27 mouse cellular contexts compared by ENCODE assay signal in genomic region chr7:110314401-110314890, GRCm38 (mm10).
DNase-seq lines count a peak whose midpoint lies in the region; TF ChIP-seq lines count a peak whose summit lies in the region.
"Had no signal": no experiment of that assay in that cellular context is flagged by ENCODE, and none has a peak within 500 bp of the region (broad histone marks: within the 10 kb centered on the region; RNA-seq: fewer than 3 reads in every experiment).

No protein-coding gene starts in this region.

- no peak overlapping the region for H3K4me3 ChIP-seq in gastrocnemius, adult 2 months
- no peak overlapping the region for H3K4me3 ChIP-seq in cerebellum, adult 2 months (replicated peaks; ENCODE audit: insufficient read depth, low read depth, low read length)
- H3K4me3 ChIP-seq: embryonic facial prominence, embryonic 13.5 days; forebrain, embryonic 10.5 days; intestine, embryonic 15.5 days; lung, embryonic 15.5 days; midbrain, embryonic 12.5 days; myocyte; neural tube, embryonic 12.5 days had no signal

- WGBS in cerebellum, adult 2 months, result 26% methylated on average over 7 of the region's 7 CpGs

- no peak for TF ChIP-seq POLR2A in cerebellum, adult 2 months (IDR thresholded peaks at IDR 0.05; ENCODE audit: borderline replicate concordance, insufficient read depth, low read length)

- peak; percentile 62 for DNase-seq in gastrocnemius, adult 2 months
- DNase-seq in gastrocnemius, postnatal 10 days, result no peak
- DNase-seq in brain, adult 2 months (ENCODE audit: low read depth, low spot score), result peak; percentile 86
- DNase-seq in cerebellum, adult 2 months, result peak; percentile 64 to 84
- DNase-seq in cerebellum, postnatal 14 days, result peak; percentile 79 to 81
- DNase-seq in c-Kit-positive CD71-positive TER-119-positive erythroid progenitor cells, embryonic 14.5 days (ENCODE audit: low spot score), result no peak
- no peak for DNase-seq in heart, postnatal 25 days (ENCODE audit: low spot score)
- no peak for DNase-seq in adrenal gland, postnatal 4 days (ENCODE audit: low spot score in 2 of 2)
- DNase-seq: adrenal gland, adult 8-10 months; heart, postnatal 14 days; kidney, adult 9 months; kidney, postnatal 14 days; liver; lung, postnatal 36 days; right cerebral cortex, adult 18-20 months; spleen, adult 18-20 months; thymus, adult 18-20 months; thymus, postnatal 25 days had no signal

- intact Hi-C loops in gastrocnemius, adult 2 months (cut with DNase I), result no loop called here
- intact Hi-C loops in heart, postnatal 25 days (cut with DNase I), result no loop called here

- peak overlapping the region; percentile 32 for H3K27ac ChIP-seq in gastrocnemius, adult 2 months
- no peak overlapping the region for H3K27ac ChIP-seq in cerebellum, adult 2 months (ENCODE audit: insufficient read depth, low read length)
- H3K27ac ChIP-seq: embryonic facial prominence, embryonic 13.5 days; forebrain, embryonic 10.5 days; hindbrain, postnatal 0 days; intestine, embryonic 15.5 days; liver, embryonic 14.5 days; lung, embryonic 15.5 days; midbrain, embryonic 12.5 days; neural tube, embryonic 12.5 days had no signal

- H3K27me3 ChIP-seq in cerebellum, adult 2 months (ENCODE audit: control insufficient read depth, insufficient read depth, low read length), result no peaks in the 10 kb centered on the region
- H3K27me3 ChIP-seq: embryonic facial prominence, embryonic 13.5 days; intestine, embryonic 15.5 days; lung, embryonic 15.5 days; midbrain, embryonic 12.5 days; neural tube, embryonic 12.5 days had no signal

- H3K4me1 ChIP-seq in cerebellum, adult 2 months (ENCODE audit: control insufficient read depth, insufficient read depth, low read length), result peaks cover 9% of the 10 kb centered on the region
- H3K4me1 ChIP-seq: embryonic facial prominence, embryonic 13.5 days; intestine, embryonic 15.5 days; lung, embryonic 15.5 days; midbrain, embryonic 12.5 days; neural tube, embryonic 12.5 days had no signal

- no peak for TF ChIP-seq CTCF in gastrocnemius, adult 2 months (IDR thresholded peaks at IDR 0.05)
- no peak for TF ChIP-seq CTCF in cerebellum, adult 2 months (IDR thresholded peaks at IDR 0.05; ENCODE audit: borderline replicate concordance, insufficient read depth, low read depth, low read length)

Comparison
In these comparisons a context has a peak if more than half of its experiments do, and no peak if none do; other contexts are left out.
1. DNase-seq: peak in gastrocnemius, adult 2 months (single experiment), brain, adult 2 months (single experiment), cerebellum, adult 2 months (2 of 2) and cerebellum, postnatal 14 days (2 of 2); none in gastrocnemius, postnatal 10 days (single experiment), c-Kit-positive CD71-positive TER-119-positive erythroid progenitor cells, embryonic 14.5 days (single experiment), heart, postnatal 25 days (single experiment) and adrenal gland, postnatal 4 days (0 of 2).